In genomic region chr1:167393281-167393680, GRCm38 (mm10) we compare ENCODE assay signal across 7 mouse cellular contexts. TPM values are rescaled to one million over a fixed set of nuclear protein-coding genes. Genes with fewer than 3 reads are reported as not detected.
DNase-seq lines count a peak whose midpoint lies in the region; ATAC-seq lines count a peak whose summit lies in the region.

No protein-coding gene starts in this region.

- no peaks in the 10 kb centered on the region for H3K36me3 ChIP-seq in embryonic facial prominence, embryonic 10.5 days (replicated peaks)
- no peaks in the 10 kb centered on the region for H3K36me3 ChIP-seq in hindbrain, embryonic 14.5 days (replicated peaks; ENCODE audit: control insufficient read depth, insufficient read depth)
- H3K36me3 ChIP-seq in midbrain, embryonic 12.5 days = no peaks in the 10 kb centered on the region

- H3K4me2 ChIP-seq in hindbrain, embryonic 14.5 days (replicated peaks) = peak overlapping the region; percentile 86
- peak overlapping the region; percentile 76 for H3K4me2 ChIP-seq in midbrain, embryonic 12.5 days (replicated peaks)

- no peaks in the 10 kb centered on the region for H3K9me3 ChIP-seq in embryonic facial prominence, embryonic 10.5 days
- no peaks in the 10 kb centered on the region for H3K9me3 ChIP-seq in hindbrain, embryonic 14.5 days (ENCODE audit: control insufficient read depth, low read length)
- no peaks in the 10 kb centered on the region for H3K9me3 ChIP-seq in midbrain, embryonic 12.5 days

- H3K27ac ChIP-seq in embryonic facial prominence, embryonic 10.5 days (replicated peaks) = peak overlapping the region; percentile 32; the same call in 1 of the 2 replicates
- peak overlapping the region; percentile 55 for H3K27ac ChIP-seq in hindbrain, embryonic 14.5 days
- peak overlapping the region; percentile 83; the same call in 1 of the 2 replicates for H3K27ac ChIP-seq in midbrain, embryonic 12.5 days (replicated peaks)

- peaks cover 13% of the 10 kb centered on the region for H3K4me1 ChIP-seq in embryonic facial prominence, embryonic 10.5 days
- peaks cover 7% of the 10 kb centered on the region for H3K4me1 ChIP-seq in hindbrain, embryonic 14.5 days (replicated peaks; ENCODE audit: control insufficient read depth, insufficient read depth, low read length)
- peaks cover 9% of the 10 kb centered on the region for H3K4me1 ChIP-seq in midbrain, embryonic 12.5 days

- H3K9ac ChIP-seq in hindbrain, embryonic 14.5 days = peak overlapping the region; percentile 70
- peak overlapping the region; percentile 74 for H3K9ac ChIP-seq in midbrain, embryonic 12.5 days (replicated peaks)

- H3K4me3 ChIP-seq in embryonic facial prominence, embryonic 10.5 days = peak overlapping the region; percentile 69
- H3K4me3 ChIP-seq in hindbrain, embryonic 14.5 days (replicated peaks; ENCODE audit: low read length) = peak overlapping the region; percentile 46
- peak overlapping the region; percentile 72 for H3K4me3 ChIP-seq in midbrain, embryonic 12.5 days

- DNase-seq in right cerebral cortex, adult 2 months (ENCODE audit: low spot score in 2 of 2) = peak; percentile 21 to 26
- DNase-seq in right cerebral cortex, postnatal 25 days = no peak
- peak; percentile 15 for DNase-seq in embryonic facial prominence, embryonic 10.5 days (ENCODE audit: low spot score)
- DNase-seq in hindbrain, embryonic 14.5 days (ENCODE audit: low spot score) = peak; percentile 41
- no peak for DNase-seq in layer of hippocampus, postnatal 36 days
- no peak for DNase-seq in layer of hippocampus, adult 9-10 months (ENCODE audit: low spot score)

- ATAC-seq in hindbrain, embryonic 14.5 days (ENCODE audit: low FRiP score) = peak; percentile 53
- no peak; the same call in 1 of the 2 replicates for ATAC-seq in midbrain, embryonic 12.5 days (ENCODE audit: low FRiP score, low read depth)

- WGBS in embryonic facial prominence, embryonic 10.5 days = 1% methylated on average over 15 of the region's 15 CpGs
- 2% methylated on average over 15 of the region's 15 CpGs for WGBS in hindbrain, embryonic 14.5 days
- under 1% methylated on average over 15 of the region's 15 CpGs for WGBS in midbrain, embryonic 12.5 days

- H3K27me3 ChIP-seq in embryonic facial prominence, embryonic 10.5 days (replicated peaks; ENCODE audit: low read depth, poor library complexity, severe bottlenecking) = peaks cover 60% of the 10 kb centered on the region
- H3K27me3 ChIP-seq in hindbrain, embryonic 14.5 days (ENCODE audit: control insufficient read depth, insufficient read depth, low read length) = no peaks in the 10 kb centered on the region
- H3K27me3 ChIP-seq in midbrain, embryonic 12.5 days = peaks cover 26% of the 10 kb centered on the region

RNA-seq across cellular contexts. Expression of gene Mgst3, which starts 0.4 kb away (rescaled TPM):
- 52.1 and 53.1 TPM in 2 replicates for polyA plus RNA-seq in embryonic facial prominence, embryonic 10.5 days (2016; fragmentation: Nextera tagmentation; extraction: Ambion mirVana)
- polyA plus RNA-seq in hindbrain, embryonic 14.5 days (2014; fragmentation: Nextera tagmentation; extraction: Ambion mirVana) = 189 and 205 TPM in 2 replicates
- 47.3 and 48.8 TPM in 2 replicates for polyA plus RNA-seq in midbrain, embryonic 12.5 days (2016; fragmentation: Nextera tagmentation; extraction: Ambion mirVana)
- total RNA-seq in layer of hippocampus, postnatal 36 days (2021) = 10 to 100 TPM; 68.7 to 70.9 TPM

RNA-seq across cellular contexts. Expression of gene Aldh9a1, which starts 43.5 kb away (rescaled TPM):
- 53.7 and 56.9 TPM in 2 replicates for polyA plus RNA-seq in embryonic facial prominence, embryonic 10.5 days (2016; fragmentation: Nextera tagmentation; extraction: Ambion mirVana)
- 32.3 and 36.4 TPM in 2 replicates for polyA plus RNA-seq in hindbrain, embryonic 14.5 days (2014; fragmentation: Nextera tagmentation; extraction: Ambion mirVana)
- 31.4 and 35.4 TPM in 2 replicates for polyA plus RNA-seq in midbrain, embryonic 12.5 days (2016; fragmentation: Nextera tagmentation; extraction: Ambion mirVana)
- total RNA-seq in layer of hippocampus, postnatal 36 days (2021) = 10 to 100 TPM; 20.1 to 24.5 TPM

Comparison
In these comparisons a context has a peak if more than half of its experiments do, and no peak if none do; other contexts are left out.
1. DNase-seq: peak in right cerebral cortex, adult 2 months (2 of 2), embryonic facial prominence, embryonic 10.5 days (single experiment) and hindbrain, embryonic 14.5 days (single experiment); none in right cerebral cortex, postnatal 25 days (single experiment), layer of hippocampus, postnatal 36 days (0 of 2) and layer of hippocampus, adult 9-10 months (single experiment).
2. H3K27ac ChIP-seq: peak in every context shown above with its lines; median percentile 83 in midbrain, embryonic 12.5 days; 55 in hindbrain, embryonic 14.5 days; 32 in embryonic facial prominence, embryonic 10.5 days.
3. Peak in every context shown above with its lines, with median percentiles within 50 percentile points of each other: H3K4me3 ChIP-seq.